Mouse (Mus musculus) midbrain, embryonic 15.5 days (tissue): ENCODE results near the gene Faiml. TPM values are rescaled to one million over a fixed set of nuclear protein-coding genes. Genes with fewer than 3 reads are reported as not detected.

Source experiments
- polyA plus RNA-seq: library from polyadenylated mRNA; unstranded; fragments of >200 nt; fragmentation: Nextera tagmentation; extraction: Ambion mirVana; gene quantifications from 2 replicates; pipeline ENCODE4 v1.2.1, GENCODE M21; 2015

The Faiml gene
- polyA plus RNA-seq, 1 experiment from 2014 or later: not detected

Other genes with a start within 250 kb of the Faiml start
- 0.11 and 0.18 TPM in 2 replicates for gene Gm1123, start 201.5 kb downstream of the Faiml start, polyA plus RNA-seq
- gene Pik3cb, start 96.6 kb downstream of the Faiml start, polyA plus RNA-seq: 2.3 and 4.4 TPM in 2 replicates
- gene Cep70, start 6.1 kb upstream of the Faiml start, polyA plus RNA-seq: 62.6 and 63.5 TPM in 2 replicates
- 0.63 and 0.75 TPM in 2 replicates for gene Esyt3, start 121.3 kb upstream of the Faiml start, polyA plus RNA-seq
- 64.2 and 64.3 TPM in 2 replicates for gene Mras, start 200.1 kb upstream of the Faiml start, polyA plus RNA-seq
- 0.30 and 1.1 TPM in 2 replicates for gene Nme9, start 214.2 kb upstream of the Faiml start, polyA plus RNA-seq